Mouse (Mus musculus): Measurements from ENCODE around the gene Tpmt.

Tpmt gene

DNA sequence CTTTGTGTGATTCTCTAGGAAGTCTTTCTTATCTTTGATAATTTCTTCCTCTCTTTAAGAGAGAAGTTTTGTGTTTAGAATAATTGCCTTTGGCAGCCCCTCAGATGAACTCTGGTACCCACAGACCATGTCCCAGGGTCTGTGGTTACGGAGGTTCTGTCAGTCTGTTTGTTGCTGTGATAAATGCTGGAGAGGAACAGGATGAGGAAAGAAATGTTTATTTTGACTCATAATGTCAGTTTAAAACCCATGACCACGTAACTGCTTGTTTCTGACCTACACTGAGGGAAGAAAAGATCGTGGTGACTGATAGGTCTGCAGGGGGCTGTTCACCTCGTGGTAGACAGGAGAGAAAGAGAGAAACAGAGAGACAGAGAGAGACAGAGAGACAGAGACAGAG lies 68.6 kb downstream of the Tpmt start:
- DNase-seq = no peak

DNA sequence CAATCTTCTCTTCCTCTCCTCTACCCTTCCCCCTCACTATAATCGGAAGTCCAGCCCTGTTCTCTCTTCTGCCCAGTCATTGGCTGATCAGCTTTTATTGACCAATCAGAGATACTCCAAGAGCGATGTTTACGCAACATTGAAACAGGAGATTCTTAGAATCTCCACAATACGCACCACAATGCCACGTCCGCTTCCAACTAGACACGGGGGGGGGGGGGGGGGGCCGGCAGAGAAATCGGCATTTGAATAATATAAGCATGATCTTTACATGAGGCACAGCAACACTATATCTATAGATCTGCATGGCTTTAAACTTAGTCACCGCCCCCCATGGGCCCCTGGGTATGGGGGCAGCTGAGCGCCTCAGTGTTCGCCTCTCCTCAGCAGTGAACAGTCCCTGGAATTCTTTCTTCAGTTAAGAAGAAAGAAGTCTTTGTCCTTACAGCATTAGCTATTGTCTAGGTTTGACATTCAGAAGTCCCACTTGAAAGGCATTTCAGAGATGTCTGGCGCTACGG lies 69.4 kb downstream of the Tpmt start:
- DNase-seq = no peak

Data from spleen, adult 18-20 months (tissue).